Comparison of ENCODE assay signal across 9 mouse cellular contexts in genomic region chr3:145941971-145942370, GRCm38 (mm10). TPM values are rescaled to one million over a fixed set of nuclear protein-coding genes. Genes with fewer than 3 reads are reported as not detected.
DNase-seq lines count a peak whose midpoint lies in the region; ATAC-seq and TF ChIP-seq lines count a peak whose summit lies in the region.
"Had no signal": no experiment of that assay in that cellular context is flagged by ENCODE, and none has a peak within 500 bp of the region (broad histone marks: within the 10 kb centered on the region; RNA-seq: fewer than 3 reads in every experiment).

No protein-coding gene starts in this region.

- peaks cover 7% of the 10 kb centered on the region; the same call in 1 of the 2 replicates for H3K4me1 ChIP-seq in bone marrow, adult 2 months (ENCODE audit: control insufficient read depth, insufficient read depth, low read length)
- peaks cover 20% of the 10 kb centered on the region for H3K4me1 ChIP-seq in liver, postnatal 0 days (ENCODE audit: insufficient read depth)

- no peaks in the 10 kb centered on the region for H3K27me3 ChIP-seq in liver, postnatal 0 days (ENCODE audit: insufficient read depth, low read length)
- H3K27me3 ChIP-seq: limb, embryonic 15.5 days had no signal

- ATAC-seq in liver, postnatal 0 days, result peak; percentile 28

- no peak overlapping the region for H3K27ac ChIP-seq in bone marrow, adult 2 months (ENCODE audit: control insufficient read depth, insufficient read depth, low read depth, low read length, poor library complexity)
- no peak overlapping the region for H3K27ac ChIP-seq in liver, postnatal 0 days (ENCODE audit: low read depth)
- H3K27ac ChIP-seq: limb, embryonic 15.5 days had no signal

- DNase-seq in gastrocnemius, adult 18-20 months (ENCODE audit: low spot score), result peak; percentile 66
- no peak for DNase-seq in gastrocnemius, postnatal 25 days
- DNase-seq in CD4-positive helper T cell, adult 2 months (ENCODE audit: low read depth, low spot score), result peak; percentile 85
- DNase-seq in fibroblast of lung, adult 2 months (ENCODE audit: low read depth), result peak; percentile 59
- DNase-seq in kidney, postnatal 25 days, result peak; percentile 73 to 85
- DNase-seq in liver, postnatal 0 days, result peak; percentile 81
- DNase-seq in right cerebral cortex, postnatal 14 days, result peak; percentile 53

- 2% methylated on average over 3 of the region's 3 CpGs for WGBS in bone marrow, adult 2 months
- 6% methylated on average over 3 of the region's 3 CpGs for WGBS in liver, postnatal 0 days (ENCODE audit: insufficient replicate concordance)

- H3K4me3 ChIP-seq in bone marrow, adult 2 months (replicated peaks; ENCODE audit: control insufficient read depth, low read depth, low read length), result no peak overlapping the region
- H3K4me3 ChIP-seq in liver, postnatal 0 days (ENCODE audit: low read depth, low read length), result no peak overlapping the region
- H3K4me3 ChIP-seq: limb, embryonic 15.5 days had no signal

- TF ChIP-seq POLR2A in bone marrow, adult 2 months (IDR thresholded peaks at IDR 0.05; ENCODE audit: borderline replicate concordance, control insufficient read depth, low read depth, low read length), result no peak

- peak; percentile 80 for TF ChIP-seq CTCF in bone marrow, adult 2 months (IDR thresholded peaks at IDR 0.05; ENCODE audit: control insufficient read depth, insufficient read depth, low read length)
- peak; percentile 96 for TF ChIP-seq CTCF in liver, postnatal 0 days (IDR thresholded peaks at IDR 0.05; ENCODE audit: low read depth)

- H3K9me3 ChIP-seq in liver, postnatal 0 days (ENCODE audit: low read length), result no peaks in the 10 kb centered on the region
- H3K9me3 ChIP-seq: limb, embryonic 15.5 days had no signal

- H3K36me3 ChIP-seq in liver, postnatal 0 days (replicated peaks; ENCODE audit: insufficient read depth, low read length), result peaks cover 32% of the 10 kb centered on the region

- H3K9ac ChIP-seq in liver, postnatal 0 days (replicated peaks), result no peak overlapping the region
- H3K9ac ChIP-seq: limb, embryonic 15.5 days had no signal

- TF ChIP-seq EP300 in liver, postnatal 0 days (IDR thresholded peaks at IDR 0.05; ENCODE audit: low read depth), result no peak

- no peak overlapping the region for H3K4me2 ChIP-seq in liver, postnatal 0 days (ENCODE audit: low read depth, low read length)
- H3K4me2 ChIP-seq: limb, embryonic 15.5 days had no signal

RNA-seq across cellular contexts. Expression of gene 2410004B18Rik, which starts 4.2 kb away (rescaled TPM):
- 10 to 100 TPM; 17.3 to 19.5 TPM for total RNA-seq in gastrocnemius, adult 18-20 months (2021)
- 10 to 100 TPM; 14.3 to 17.9 TPM for total RNA-seq in gastrocnemius, postnatal 25 days (2021)
- 14.4 and 34.3 TPM in 2 replicates for polyA plus RNA-seq in bone marrow, adult 2 months (2011; ENCODE audit: insufficient read depth, insufficient read length, low replicate concordance, missing spikeins)
- 10.1 and 11.8 TPM in 2 replicates for polyA plus RNA-seq in liver, postnatal 0 days (2015; fragmentation: Nextera tagmentation; extraction: Ambion mirVana)

RNA-seq across cellular contexts. Expression of gene Bcl10, which starts 19.4 kb away (rescaled TPM):
- total RNA-seq in gastrocnemius, adult 18-20 months (2021), result 1 to 10 TPM; 9.4 to 9.7 TPM
- 1 to 10 TPM; 9.1 to 9.2 TPM for total RNA-seq in gastrocnemius, postnatal 25 days (2021)
- 8.8 and 14.2 TPM in 2 replicates for polyA plus RNA-seq in bone marrow, adult 2 months (2011; ENCODE audit: insufficient read depth, insufficient read length, low replicate concordance, missing spikeins)
- polyA plus RNA-seq in liver, postnatal 0 days (2015; fragmentation: Nextera tagmentation; extraction: Ambion mirVana), result 20.9 and 22.9 TPM in 2 replicates

RNA-seq across cellular contexts. Expression of gene Syde2, which starts 45.7 kb away (rescaled TPM):
- total RNA-seq in gastrocnemius, adult 18-20 months (2021), result under 1 TPM; 0.73 to 0.93 TPM
- total RNA-seq in gastrocnemius, postnatal 25 days (2021), result 1 to 10 TPM in 1 of 2 experiments, under 1 TPM in 1; 0.92 to 1.2 TPM
- 0.49 and 2.1 TPM in 2 replicates for polyA plus RNA-seq in bone marrow, adult 2 months (2011; ENCODE audit: insufficient read depth, insufficient read length, low replicate concordance, missing spikeins)
- 0.47 and 0.70 TPM in 2 replicates for polyA plus RNA-seq in liver, postnatal 0 days (2015; fragmentation: Nextera tagmentation; extraction: Ambion mirVana)
